Mouse (Mus musculus): ENCODE measurements around the gene Rsc1a1.

DNA sequence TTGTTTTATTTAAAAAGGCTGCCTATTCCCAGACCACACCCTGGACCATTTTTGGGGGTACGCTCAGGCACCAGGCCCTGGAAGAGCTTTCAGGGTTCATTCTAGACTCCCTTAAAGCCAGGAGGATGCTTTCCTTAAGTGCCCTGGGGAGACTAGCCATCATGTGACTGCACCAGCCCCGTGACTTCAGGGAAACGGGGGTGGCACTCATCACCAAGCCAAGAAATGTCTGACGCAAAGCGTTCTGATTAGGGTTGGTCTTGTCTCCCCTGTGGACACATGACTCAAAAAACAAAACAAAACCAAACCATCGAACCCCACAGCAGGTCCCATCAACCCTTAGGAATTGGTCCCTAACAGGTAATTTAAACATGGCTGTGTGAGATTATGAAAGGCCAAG, 34.1 kb downstream of the Rsc1a1 start:
- TF ChIP-seq CTCF (IDR thresholded peaks at IDR 0.05; ENCODE audit: low read depth, low read length) = no peak
- no peak for TF ChIP-seq POLR2A (IDR thresholded peaks at IDR 0.05; ENCODE audit: extremely low read depth, insufficient read depth, low read length)
